Mouse (Mus musculus): ENCODE measurements around the gene Brf1. TPM values are rescaled to one million over a fixed set of nuclear protein-coding genes. Genes with fewer than 3 reads are reported as not detected.

Brf1 gene
- total RNA-seq, 2 experiments from 2014 or later: 40.1 to 55.3 TPM

- peak; percentile 95 for DNase-seq
These were observed 24.0 kb downstream of the Brf1 start, which contains the start of gene Btbd6 for GRCm38 (mm10) chr12:112976371-112977073. Btbd6 (plus strand) TSS chr12:112976482.

- DNase-seq: no peak
These were observed 25.8 kb downstream of the Brf1 start for GRCm38 (mm10) chr12:112974736-112975135.

GRCm38 (mm10) chr12:112969616-112970015 lies 30.9 kb downstream of the Brf1 start:
- DNase-seq: no peak

- DNase-seq: no peak
These were observed 31.6 kb downstream of the Brf1 start for GRCm38 (mm10) chr12:112968943-112969342.

GRCm38 (mm10) chr12:112965783-112966182 lies 34.7 kb downstream of the Brf1 start:
- no peak for DNase-seq

GRCm38 (mm10) chr12:112961872-112962271 lies 38.6 kb downstream of the Brf1 start:
- DNase-seq: no peak

- no peak for DNase-seq
These were observed 39.1 kb downstream of the Brf1 start for GRCm38 (mm10) chr12:112961428-112961827.

- no peak for DNase-seq
These were observed 41.1 kb downstream of the Brf1 start for GRCm38 (mm10) chr12:112959421-112959820.

- DNase-seq: peak; percentile 72
These were observed 42.2 kb downstream of the Brf1 start for GRCm38 (mm10) chr12:112958303-112958702.

- peak; percentile 86 for DNase-seq
These were observed 44.7 kb downstream of the Brf1 start for GRCm38 (mm10) chr12:112955800-112956199.

GRCm38 (mm10) chr12:112952926-112953565 lies 47.5 kb downstream of the Brf1 start:
- DNase-seq: no peak

GRCm38 (mm10) chr12:112952433-112952832 lies 48.1 kb downstream of the Brf1 start:
- peak; percentile 86 for DNase-seq

GRCm38 (mm10) chr12:112951150-112951842 lies 49.2 kb downstream of the Brf1 start:
- DNase-seq: no peak

GRCm38 (mm10) chr12:112950761-112951129 lies 49.8 kb downstream of the Brf1 start:
- no peak for DNase-seq

- DNase-seq: peak; percentile 93
These were observed 50.3 kb downstream of the Brf1 start for GRCm38 (mm10) chr12:112950040-112950760.

GRCm38 (mm10) chr12:112947307-112947706 lies 53.2 kb downstream of the Brf1 start:
- no peak for DNase-seq

GRCm38 (mm10) chr12:112943669-112944068 lies 56.8 kb downstream of the Brf1 start:
- no peak for DNase-seq

- DNase-seq: peak; percentile 89
These were observed 58.5 kb downstream of the Brf1 start, which contains the start of gene Nudt14 for GRCm38 (mm10) chr12:112941776-112942713. Nudt14 (minus strand) TSS chr12:112942124.

GRCm38 (mm10) chr12:112941156-112941775 lies 59.2 kb downstream of the Brf1 start:
- DNase-seq: peak; percentile 48

- no peak for DNase-seq
These were observed 59.8 kb downstream of the Brf1 start for GRCm38 (mm10) chr12:112940710-112941109.

GRCm38 (mm10) chr12:112940238-112940637 lies 60.3 kb downstream of the Brf1 start:
- no peak for DNase-seq
